Mouse (Mus musculus): ENCODE measurements at regions not wholly inside any gene's neighbourhood (a gene's known extent, or its start where the extent isn't known, plus 50 kb on each side); places are given as distances from the start of the nearest gene placed in this dataset.
A peak's percentile ranks its signal among the peaks of the same experiment; 100 is the strongest.

GRCm38 (mm10) chr9:27453476-27453875 lies 56.9 kb downstream of the Spata19 start:
- Histone ChIP-seq H3K36me3 (ENCODE audit: insufficient read depth, low read length) (no peaks in the 10 kb centered on the region), H3K4me3 (ENCODE audit: low read depth, low read length) (no peak overlapping the region), H3K27ac (ENCODE audit: low read depth, low read length) (no peak overlapping the region), H3K4me2 (ENCODE audit: low read depth, low read length, poor library complexity, severe bottlenecking) (no peak overlapping the region), H3K9me3 (ENCODE audit: low read length) (no peaks in the 10 kb centered on the region), H3K27me3 (ENCODE audit: insufficient read depth, low read length) (no peaks in the 10 kb centered on the region), H3K9ac (replicated peaks; ENCODE audit: low read length, poor library complexity, severe bottlenecking) (no peak overlapping the region), H3K4me1 (ENCODE audit: insufficient read depth, low read length) (0 out of 2 replicates have a peak, but pooled peaks cover 2% of the 10 kb centered on the region)
- no peak for ATAC-seq (ENCODE audit: low FRiP score)
- 80% methylated on average over 2 of the region's 2 CpGs for WGBS
- no peak for DNase-seq (ENCODE audit: low spot score)
- no peak for TF ChIP-seq CTCF (IDR thresholded peaks at IDR 0.05)

- DNase-seq (ENCODE audit: low spot score): no peak
- WGBS: 72% methylated on average over 10 of the region's 10 CpGs
- no peak overlapping the region for H3K27ac ChIP-seq (ENCODE audit: low read depth, low read length)
These were observed 57.5 kb downstream of the Spata19 start for GRCm38 (mm10) chr9:27453924-27454652.

GRCm38 (mm10) chr9:27458335-27459040 lies 61.9 kb downstream of the Spata19 start:
- Histone ChIP-seq H3K4me2 (ENCODE audit: low read depth, low read length, poor library complexity, severe bottlenecking) (no peak overlapping the region), H3K27ac (ENCODE audit: low read depth, low read length) (no peak overlapping the region), H3K4me3 (ENCODE audit: low read depth, low read length) (no peak overlapping the region), H3K27me3 (ENCODE audit: insufficient read depth, low read length) (no peaks in the 10 kb centered on the region), H3K4me1 (ENCODE audit: insufficient read depth, low read length) (no peaks in the 10 kb centered on the region), H3K9ac (replicated peaks; ENCODE audit: low read length, poor library complexity, severe bottlenecking) (no peak overlapping the region), H3K36me3 (ENCODE audit: insufficient read depth, low read length) (no peaks in the 10 kb centered on the region), H3K9me3 (ENCODE audit: low read length) (no peaks in the 10 kb centered on the region)
- WGBS: 24% methylated on average over 3 of the region's 3 CpGs
- DNase-seq (ENCODE audit: low spot score) (no peak), ATAC-seq (ENCODE audit: low FRiP score) (no peak)
- peak; percentile 11; the same call in 1 of the 2 replicates for TF ChIP-seq CTCF (IDR thresholded peaks at IDR 0.05)

More at GRCm38 (mm10) chr9:27453924-27454652, 57.5 kb downstream of the Spata19 start:
- ATAC-seq (ENCODE audit: low FRiP score): no peak
- H3K4me3 ChIP-seq (ENCODE audit: low read depth, low read length): no peak overlapping the region
- H3K9me3 ChIP-seq (ENCODE audit: low read length): no peaks in the 10 kb centered on the region
- H3K9ac ChIP-seq (replicated peaks; ENCODE audit: low read length, poor library complexity, severe bottlenecking): no peak overlapping the region
- no peaks in the 10 kb centered on the region for H3K36me3 ChIP-seq (ENCODE audit: insufficient read depth, low read length)
- 0 out of 2 replicates have a peak, but pooled peaks cover 2% of the 10 kb centered on the region for H3K4me1 ChIP-seq (ENCODE audit: insufficient read depth, low read length)
- TF ChIP-seq CTCF (IDR thresholded peaks at IDR 0.05): no peak
- H3K27me3 ChIP-seq (ENCODE audit: insufficient read depth, low read length): no peaks in the 10 kb centered on the region
- no peak overlapping the region for H3K4me2 ChIP-seq (ENCODE audit: low read depth, low read length, poor library complexity, severe bottlenecking)

GRCm38 (mm10) chr9:27461029-27461428 lies 64.4 kb downstream of the Spata19 start:
- no peak for DNase-seq (ENCODE audit: low spot score)
- no peak overlapping the region for H3K4me3 ChIP-seq (ENCODE audit: low read depth, low read length)

GRCm38 (mm10) chr9:27464006-27464405 lies 67.4 kb downstream of the Spata19 start:
- no peaks in the 10 kb centered on the region for H3K9me3 ChIP-seq (ENCODE audit: low read length)
- DNase-seq (ENCODE audit: low spot score) (no peak), ATAC-seq (ENCODE audit: low FRiP score) (no peak)
- no peak for TF ChIP-seq CTCF (IDR thresholded peaks at IDR 0.05)
- no peak overlapping the region for H3K4me2 ChIP-seq (ENCODE audit: low read depth, low read length, poor library complexity, severe bottlenecking)
- no peak overlapping the region for H3K4me3 ChIP-seq (ENCODE audit: low read depth, low read length)
- H3K36me3 ChIP-seq (ENCODE audit: insufficient read depth, low read length): no peaks in the 10 kb centered on the region
- H3K4me1 ChIP-seq (ENCODE audit: insufficient read depth, low read length): no peaks in the 10 kb centered on the region
- WGBS: 97% methylated on average over 1 of the region's 1 CpGs
- H3K9ac ChIP-seq (replicated peaks; ENCODE audit: low read length, poor library complexity, severe bottlenecking): no peak overlapping the region
- H3K27ac ChIP-seq (ENCODE audit: low read depth, low read length): no peak overlapping the region
- no peaks in the 10 kb centered on the region for H3K27me3 ChIP-seq (ENCODE audit: insufficient read depth, low read length)

More at GRCm38 (mm10) chr9:27461029-27461428, 64.4 kb downstream of the Spata19 start:
- H3K9ac ChIP-seq (replicated peaks; ENCODE audit: low read length, poor library complexity, severe bottlenecking): no peak overlapping the region
- TF ChIP-seq CTCF (IDR thresholded peaks at IDR 0.05): no peak
- H3K4me1 ChIP-seq (ENCODE audit: insufficient read depth, low read length): no peaks in the 10 kb centered on the region
- 45% methylated on average over 8 of the region's 8 CpGs for WGBS
- ATAC-seq (ENCODE audit: low FRiP score): no peak
- no peak overlapping the region for H3K27ac ChIP-seq (ENCODE audit: low read depth, low read length)
- no peaks in the 10 kb centered on the region for H3K9me3 ChIP-seq (ENCODE audit: low read length)
- no peaks in the 10 kb centered on the region for H3K36me3 ChIP-seq (ENCODE audit: insufficient read depth, low read length)
- no peaks in the 10 kb centered on the region for H3K27me3 ChIP-seq (ENCODE audit: insufficient read depth, low read length)
- no peak overlapping the region for H3K4me2 ChIP-seq (ENCODE audit: low read depth, low read length, poor library complexity, severe bottlenecking)

- no peak for TF ChIP-seq CTCF (IDR thresholded peaks at IDR 0.05)
- Histone ChIP-seq H3K36me3 (ENCODE audit: insufficient read depth, low read length) (no peaks in the 10 kb centered on the region), H3K9me3 (ENCODE audit: low read length) (no peaks in the 10 kb centered on the region), H3K9ac (replicated peaks; ENCODE audit: low read length, poor library complexity, severe bottlenecking) (no peak overlapping the region), H3K27ac (ENCODE audit: low read depth, low read length) (no peak overlapping the region), H3K27me3 (ENCODE audit: insufficient read depth, low read length) (no peaks in the 10 kb centered on the region), H3K4me1 (ENCODE audit: insufficient read depth, low read length) (no peaks in the 10 kb centered on the region), H3K4me3 (ENCODE audit: low read depth, low read length) (no peak overlapping the region), H3K4me2 (ENCODE audit: low read depth, low read length, poor library complexity, severe bottlenecking) (no peak overlapping the region)
- DNase-seq (ENCODE audit: low spot score) (peak; percentile 59), ATAC-seq (ENCODE audit: low FRiP score) (no peak)
- WGBS: 81% methylated on average over 10 of the region's 10 CpGs
These were observed 78.9 kb downstream of the Spata19 start for GRCm38 (mm10) chr9:27475468-27475867.

All from midbrain, postnatal 0 days (tissue).